Mouse (Mus musculus) left cerebral cortex, postnatal 14 days (tissue): ENCODE measurements around the gene Zscan21. TPM values are rescaled to one million over a fixed set of nuclear protein-coding genes. Genes with fewer than 3 reads are reported as not detected.

ENCODE experiments used
- DNase-seq, 2 experiments: peaks; one replicate each; pipeline ENCODE4 v3.0.0; 2021 to 2022; ENCODE audit warnings: low spot score in 2 of 2, mixed read lengths in 1 of 2
- intact Hi-C: fragments of 180-260 bp; cut with DNase I; formaldehyde crosslinking; loops from one replicate; pipeline ENCODE4 v1.15.1; 2025
- long read RNA-seq, 2 experiments: library from polyadenylated mRNA; stranded (forward); transcript quantifications; one replicate each; pipeline ENCODE4 v2.0.0; 2021
- total RNA-seq, 2 experiments: library from RNA; stranded (reverse); gene quantifications; 2 replicates each; pipeline ENCODE4 v1.2.3; 2021

Gene Zscan21
- 10 to 100 TPM; 16.1 to 16.4 TPM for total RNA-seq
- long read RNA-seq, experiment 1, transcript Zscan21-205 (5 exons, 2,310 nt): major isoform, 7 of 20 reads
- long read RNA-seq, experiment 1, transcript Zscan21-204 (4 exons, 2,204 nt): minor isoform, 5 of 20 reads
- long read RNA-seq, experiment 1, partial matches to known transcripts: 1 of 20 reads
- long read RNA-seq, experiment 1, other reads (novel, unspliced or antisense): 2 of 20 reads
- long read RNA-seq, experiment 2, transcript Zscan21-205 (5 exons, 2,310 nt): major isoform, 11 of 27 reads
- long read RNA-seq, experiment 2, transcript Zscan21-204 (4 exons, 2,204 nt): minor isoform, 8 of 27 reads
- long read RNA-seq, experiment 2, partial matches to known transcripts: 1 of 27 reads
- long read RNA-seq, experiment 2, other reads (novel, unspliced or antisense): 0 of 27 reads

- intact Hi-C loops: loop anchor here (10.0 kb wide), 2 partner anchors 232 to 332 kb away; partner anchors contain the start of genes Mepce and Zcwpw1
- peak; percentile 86 to 88 for DNase-seq
Observed at GRCm38 (mm10) chr5:138116255-138117198, at the start of gene Zscan21. Zscan21 (plus strand) TSS chr5:138116903.

DNA sequence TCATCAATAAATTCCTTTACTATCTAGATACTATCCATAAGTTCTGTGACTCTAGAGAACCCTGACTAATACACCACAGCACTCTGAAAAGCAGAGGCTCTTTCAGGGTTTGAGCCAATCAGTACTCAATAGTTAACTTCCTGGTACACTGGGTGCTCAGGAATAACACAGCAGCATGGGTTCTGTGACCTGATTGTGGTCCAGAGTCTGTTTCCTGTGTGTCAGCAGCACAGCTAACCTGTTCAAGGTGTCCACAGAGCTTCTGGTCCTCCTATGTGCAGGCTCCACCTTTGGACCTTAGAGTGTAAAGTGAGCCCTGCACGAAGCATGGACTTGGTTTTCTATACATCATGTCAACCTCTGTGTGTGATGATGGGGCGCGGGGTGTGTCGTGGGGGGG lies 42.9 kb upstream of the Zscan21 start:
- intact Hi-C loops: no loop called here

GRCm38 (mm10) chr5:138075684-138076083 lies 41.0 kb upstream of the Zscan21 start:
- DNase-seq: no peak
- intact Hi-C loops: no loop called here

More for the DNA sequence above, 42.9 kb upstream of the Zscan21 start:
- no peak for DNase-seq

DNA sequence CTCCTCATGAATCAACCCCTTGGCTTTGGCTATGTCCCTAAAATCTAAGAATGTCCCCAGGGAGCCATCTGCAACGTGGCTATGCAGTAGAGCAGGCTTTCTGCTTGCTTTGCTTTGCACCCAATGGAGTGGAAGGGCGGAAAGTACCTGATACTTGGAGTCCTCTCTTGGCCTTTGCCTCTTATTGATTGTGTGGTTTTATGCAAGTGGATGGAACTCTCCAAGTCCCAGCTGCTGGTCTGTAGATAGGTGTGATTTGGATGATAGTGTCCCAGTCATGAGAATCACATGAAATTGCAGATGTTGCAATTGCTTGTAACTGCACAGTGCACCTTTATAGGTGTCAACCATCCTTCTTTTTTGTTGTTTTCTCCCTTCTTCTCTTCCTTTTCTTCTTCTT lies 40.6 kb upstream of the Zscan21 start:
- intact Hi-C loops: no loop called here
- no peak for DNase-seq

DNA sequence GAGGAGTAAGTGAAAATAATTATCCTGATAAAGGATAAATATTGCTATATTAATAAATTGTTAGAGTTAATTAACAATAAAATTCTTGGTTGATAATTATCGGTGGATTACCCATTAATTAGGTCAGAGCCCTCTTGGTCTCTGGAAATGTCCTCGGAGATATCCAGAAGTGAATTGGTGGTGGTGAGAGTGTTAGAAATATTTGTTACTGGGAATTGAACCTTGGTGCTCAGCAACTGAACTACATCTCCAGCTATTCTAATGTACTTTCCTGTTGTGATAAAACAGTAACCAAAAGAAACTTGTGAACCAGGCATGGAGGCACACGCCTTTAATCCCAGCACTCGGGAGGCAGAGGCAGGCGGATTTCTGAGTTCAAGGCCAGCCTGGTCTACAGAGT lies 36.2 kb upstream of the Zscan21 start:
- intact Hi-C loops: no loop called here
- DNase-seq: no peak

- intact Hi-C loops: no loop called here
- no peak for DNase-seq
Observed at GRCm38 (mm10) chr5:138081446-138081845, 35.3 kb upstream of the Zscan21 start.

DNA sequence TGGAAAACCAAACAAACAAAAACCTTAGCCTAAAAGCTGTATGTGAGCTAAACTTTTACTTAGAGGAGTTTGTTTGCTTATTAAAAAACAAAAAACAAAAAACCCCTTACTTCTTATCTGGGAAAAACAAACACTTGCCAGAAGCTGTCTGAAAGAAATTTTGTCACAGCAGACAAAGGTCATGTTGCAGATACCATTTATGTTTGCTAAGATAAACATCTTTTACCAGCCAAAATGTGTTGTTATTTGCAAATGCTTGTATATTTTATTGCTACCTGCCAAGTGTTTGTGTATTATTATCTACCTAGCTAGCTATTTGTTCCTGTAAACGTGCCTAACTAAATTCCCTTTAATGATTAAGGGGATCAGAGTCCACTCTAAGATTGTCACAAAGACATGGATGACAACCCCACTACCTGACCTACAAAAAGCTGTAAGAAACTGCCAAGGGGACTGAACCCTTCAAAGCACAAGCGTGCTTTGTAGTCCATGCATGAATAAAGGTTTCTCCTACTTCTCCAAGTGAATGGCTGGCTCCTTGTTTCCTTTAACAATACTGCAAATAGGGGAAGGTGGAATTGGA lies 33.3 kb upstream of the Zscan21 start:
- intact Hi-C loops: no loop called here
- DNase-seq: no peak

GRCm38 (mm10) chr5:138083936-138084335 lies 32.8 kb upstream of the Zscan21 start:
- no peak for DNase-seq
- intact Hi-C loops: no loop called here

DNA sequence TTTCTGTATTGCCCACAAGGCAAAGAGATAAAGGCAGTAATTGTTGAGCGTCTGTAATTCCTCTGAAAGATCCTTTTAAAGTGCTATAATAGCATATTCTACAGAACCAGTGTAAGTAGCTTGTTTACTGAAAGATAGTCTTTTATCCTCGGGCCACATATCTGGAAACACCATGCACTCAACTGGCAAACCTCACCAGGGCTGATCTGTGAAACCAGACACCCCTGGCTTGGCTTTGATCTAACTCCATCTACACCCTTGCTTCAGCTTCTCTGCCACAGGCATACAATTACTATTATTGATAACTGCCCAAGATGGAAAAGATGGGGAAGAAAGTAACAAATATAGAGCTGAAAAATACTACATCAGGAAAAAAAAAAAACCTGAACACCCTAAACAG lies 32.2 kb upstream of the Zscan21 start:
- no peak for DNase-seq
- intact Hi-C loops: no loop called here

- peak; percentile 78 to 88 for DNase-seq
- intact Hi-C loops: no loop called here
Observed at GRCm38 (mm10) chr5:138084996-138085395, 31.7 kb upstream of the Zscan21 start, which contains the start of gene Zkscan1. Zkscan1 (plus strand) TSS chr5:138085084.

GRCm38 (mm10) chr5:138085421-138085911 lies 31.2 kb upstream of the Zscan21 start:
- DNase-seq: peak; percentile 15 to 34
- intact Hi-C loops: no loop called here

DNA sequence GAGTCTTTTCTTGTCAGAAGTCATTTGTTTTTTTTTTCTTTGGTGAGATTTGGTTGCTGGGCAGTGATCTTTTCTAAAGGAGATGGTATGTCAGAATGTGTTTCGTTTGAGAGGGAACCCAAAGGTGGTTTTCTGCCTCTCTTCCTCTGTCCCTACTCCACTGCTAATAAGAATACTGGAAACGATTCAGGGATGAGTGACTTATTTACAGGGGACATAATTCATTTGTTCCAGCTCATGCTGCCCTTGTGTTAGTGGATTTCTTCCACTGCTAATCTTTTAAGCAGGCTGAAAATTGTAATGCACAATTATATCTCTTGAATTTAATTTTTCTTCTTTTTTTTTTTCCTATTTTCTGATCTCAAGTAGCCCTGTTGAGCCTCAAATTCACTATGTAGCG lies 29.9 kb upstream of the Zscan21 start:
- intact Hi-C loops: no loop called here
- DNase-seq: no peak

DNA sequence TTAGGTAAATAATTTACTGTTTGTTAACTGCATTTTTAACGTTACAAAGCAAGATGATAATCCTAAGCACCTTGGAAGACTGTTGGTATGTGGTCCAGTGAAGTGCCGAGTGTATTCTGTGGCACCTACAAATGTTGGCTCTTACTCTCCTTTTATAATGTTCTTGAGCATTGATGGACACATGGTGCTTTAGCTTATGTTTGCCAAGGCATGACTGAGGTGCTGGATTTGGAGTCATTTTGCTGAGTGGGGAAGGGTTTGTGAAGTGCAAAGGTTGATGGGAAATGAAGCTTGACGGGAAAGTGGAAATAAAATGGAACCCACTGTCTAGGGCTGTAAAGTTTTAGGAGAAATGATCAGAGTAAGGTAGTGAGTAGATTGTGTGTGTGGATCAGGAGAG lies 28.3 kb upstream of the Zscan21 start:
- intact Hi-C loops: no loop called here
- DNase-seq: no peak

DNA sequence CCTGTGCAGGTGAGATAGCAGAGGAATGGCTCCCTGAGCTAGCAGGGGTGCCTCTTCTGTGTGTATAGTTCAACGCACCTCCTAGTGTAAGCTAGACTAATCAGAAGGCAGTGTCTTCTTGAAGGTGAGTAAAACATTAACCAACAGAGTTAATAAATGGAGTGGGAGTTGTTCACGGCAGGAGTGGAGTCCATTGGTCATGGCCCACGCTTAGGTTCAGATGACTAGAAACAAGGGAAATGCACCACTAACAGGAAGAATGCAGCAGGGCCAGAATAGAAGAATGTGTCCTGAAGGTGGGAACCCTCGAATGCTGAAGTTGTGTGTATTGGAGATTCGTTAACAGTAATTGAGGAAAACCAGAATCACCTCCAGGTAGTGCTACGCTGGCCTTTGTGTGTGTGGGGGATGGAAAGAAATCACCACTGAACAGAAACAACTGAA lies 27.6 kb upstream of the Zscan21 start:
- DNase-seq: no peak
- intact Hi-C loops: no loop called here

DNA sequence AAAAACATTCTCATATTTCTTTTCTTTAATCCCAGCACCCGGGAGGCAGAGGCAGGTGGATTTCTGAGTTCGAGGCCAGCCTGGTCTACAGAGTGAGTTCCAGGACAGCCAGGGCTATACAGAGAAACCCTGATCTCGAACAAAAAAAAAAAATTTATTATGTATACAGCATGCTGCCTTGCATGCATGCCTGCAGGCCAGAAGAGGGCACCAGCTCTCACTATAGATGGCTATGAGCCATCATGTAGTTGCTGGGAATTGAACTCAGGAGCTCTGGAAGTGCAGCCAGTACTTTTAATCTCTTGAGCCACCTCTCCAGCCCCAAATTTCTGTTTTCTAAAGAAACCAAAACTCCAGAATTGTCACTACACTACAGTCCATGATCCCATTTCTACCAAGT lies 26.4 kb upstream of the Zscan21 start:
- no peak for DNase-seq
- intact Hi-C loops: no loop called here

DNA sequence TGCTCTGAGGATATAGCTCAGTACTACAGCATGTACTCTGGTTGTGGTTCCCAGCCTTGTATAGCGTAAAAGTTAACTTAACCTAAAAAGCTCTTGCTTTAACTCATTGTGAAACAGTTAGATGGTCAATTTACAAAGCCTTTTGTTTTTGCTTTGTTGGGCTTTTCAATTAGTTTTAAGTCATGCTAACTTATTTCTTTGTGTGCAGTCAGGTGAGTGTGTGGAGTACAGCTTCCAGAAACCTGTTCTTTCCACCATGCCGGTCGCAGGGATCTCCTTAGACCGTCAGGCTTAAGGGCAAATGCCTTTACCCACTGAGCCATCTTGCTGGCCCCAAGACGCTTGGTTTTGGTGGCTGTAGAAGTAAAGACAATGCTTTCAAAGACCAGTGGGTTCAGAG lies 26.0 kb upstream of the Zscan21 start:
- no peak for DNase-seq
- intact Hi-C loops: no loop called here

GRCm38 (mm10) chr5:138092771-138093170 lies 23.9 kb upstream of the Zscan21 start:
- intact Hi-C loops: no loop called here
- no peak for DNase-seq

DNA sequence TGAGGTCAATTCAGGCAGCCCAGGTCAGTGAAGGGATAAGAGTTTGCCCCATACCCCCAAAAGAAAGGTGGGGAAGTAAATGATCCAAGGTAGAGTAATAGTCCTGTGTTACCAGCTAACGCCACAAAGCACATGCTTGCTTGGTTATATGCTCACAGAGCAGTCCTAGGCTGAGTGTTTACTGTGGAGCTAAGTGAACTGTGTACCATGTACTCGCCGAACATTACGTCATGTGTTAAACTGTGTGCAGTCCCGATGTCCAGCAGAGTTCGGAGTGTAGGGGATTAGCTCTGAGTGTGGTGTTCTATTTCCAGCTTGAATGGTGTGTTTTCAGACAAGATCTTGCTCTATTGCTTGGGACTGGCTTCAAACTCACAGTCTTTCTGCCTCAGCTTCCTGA lies 22.2 kb upstream of the Zscan21 start:
- intact Hi-C loops: no loop called here

DNA sequence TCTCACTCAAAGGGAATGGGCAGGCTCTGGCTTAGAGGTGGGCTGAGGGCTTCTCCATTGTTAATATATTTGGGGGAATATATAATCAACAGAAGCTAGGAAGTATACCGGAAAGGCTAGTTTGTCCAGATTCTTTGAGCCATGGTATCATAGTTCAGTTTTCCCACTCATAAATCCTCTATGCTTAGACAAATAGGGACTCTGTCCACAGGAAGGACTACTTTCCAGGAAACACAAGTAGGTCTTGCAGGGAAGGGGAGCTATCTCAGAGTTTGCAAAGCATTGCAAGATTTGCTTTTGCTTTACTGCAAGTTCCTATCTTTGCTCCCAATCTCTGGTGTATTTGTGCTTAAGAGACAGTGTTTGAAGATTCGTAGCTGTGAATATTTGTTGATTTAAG lies 11.7 kb upstream of the Zscan21 start:
- intact Hi-C loops: no loop called here
- no peak for DNase-seq

More for the DNA sequence above, 22.2 kb upstream of the Zscan21 start:
- DNase-seq: no peak

DNA sequence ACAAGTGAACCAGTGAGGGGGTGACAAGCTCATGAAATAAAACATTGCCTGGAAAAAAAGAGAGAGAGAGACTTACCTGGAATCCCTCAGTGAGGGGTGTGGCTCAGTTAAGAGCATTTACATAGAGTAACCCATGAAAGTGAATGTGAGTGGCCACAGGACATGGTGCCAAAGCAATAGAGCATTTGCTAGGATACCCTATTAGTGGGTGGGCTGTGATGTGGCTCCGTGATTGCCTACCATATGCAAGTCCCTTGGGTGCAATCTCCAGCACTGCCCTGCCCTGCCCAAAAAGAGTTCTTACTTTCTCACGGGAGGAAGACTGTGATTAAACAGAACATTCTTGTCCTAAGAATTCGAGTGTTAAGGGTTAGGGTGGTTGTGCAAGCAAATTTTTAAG lies 9.6 kb upstream of the Zscan21 start:
- intact Hi-C loops: no loop called here
- DNase-seq: no peak
